Mouse (Mus musculus): ENCODE results near the gene Sorl1. TPM values are rescaled to one million over a fixed set of nuclear protein-coding genes. Genes with fewer than 3 reads are reported as not detected.
A peak's percentile ranks its signal among the peaks of the same experiment; 100 is the strongest.

The Sorl1 gene
- total and polyA plus RNA-seq, 3 experiments, result 2.5 to 12.3 (median 6.3) TPM

DNA sequence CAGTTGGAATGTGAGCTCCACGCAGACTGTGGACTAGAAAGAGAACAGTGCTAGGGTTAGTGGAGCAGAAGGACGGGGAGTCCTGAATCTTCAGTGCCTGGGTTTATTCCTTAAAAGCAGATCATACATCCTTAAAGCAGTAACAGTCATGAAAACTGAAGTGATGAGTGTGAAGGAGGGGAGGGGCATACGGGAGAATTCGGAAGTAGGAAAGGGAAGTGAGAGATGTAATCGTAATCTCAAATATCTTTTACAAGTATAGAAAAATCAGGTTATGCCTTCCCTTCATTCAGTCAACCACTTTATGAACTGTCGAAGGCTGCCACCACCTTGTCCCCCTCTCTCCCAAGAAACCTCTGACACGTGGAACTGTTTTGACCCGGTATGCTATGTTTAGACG, 165.8 kb downstream of the Sorl1 start:
- Histone ChIP-seq H3K4me2 (ENCODE audit: insufficient read depth, low read depth, poor library complexity, severe bottlenecking) (peak overlapping the region; percentile 34; the same call in 1 of the 2 replicates), H3K36me3 (replicated peaks in 1 of 2; ENCODE audit: control insufficient read depth in 1 of 2, insufficient read depth in 1 of 2, low read length in 1 of 2) (no peaks in the 10 kb centered on the region), H3K9ac (ENCODE audit: insufficient read depth, low read depth) (no peak overlapping the region), H3K79me2 (replicated peaks; ENCODE audit: control insufficient read depth, extremely low read depth, insufficient read depth, poor library complexity, severe bottlenecking) (no peaks in the 10 kb centered on the region), H3K9me3 (replicated peaks; ENCODE audit: low read length) (no peaks in the 10 kb centered on the region), H3K4me3 (replicated peaks in 1 of 3; ENCODE audit: low read depth in 2 of 3, low read length in 2 of 3, poor library complexity in 1 of 3) (no peak overlapping the region), H3K4me1 (ENCODE audit: control insufficient read depth in 1 of 2, insufficient read depth in 2 of 2) (no peaks in the 10 kb centered on the region), H3K27me3 (replicated peaks) (no peaks in the 10 kb centered on the region), H3K27ac (ENCODE audit: insufficient read depth, low read depth) (no peak overlapping the region)
- TF ChIP-seq ELF1 (IDR thresholded peaks at IDR 0.05; ENCODE audit: low read depth, low read length) (no peak), EP300 (IDR thresholded peaks at IDR 0.05; ENCODE audit: low read length) (peak; percentile 41; the same call in 1 of the 2 replicates), USF1 (IDR thresholded peaks at IDR 0.05; ENCODE audit: low read depth, low read length) (no peak), E2F4 (IDR thresholded peaks at IDR 0.05; ENCODE audit: insufficient replicate concordance, low read depth, low read length) (no peak), USF2 (conservative IDR thresholded peaks at IDR 0.05; ENCODE audit: low read depth, low read length) (no peak), BHLHE40 (IDR thresholded peaks at IDR 0.05; ENCODE audit: low read depth, low read length) (no peak), ZNF384 (IDR thresholded peaks at IDR 0.05; ENCODE audit: low read depth, low read length) (no peak)
- in situ Hi-C loops (cut with MboI; ENCODE audit: low pct_ligation_motif_present, low pct_unique_long_range_greater_than_20kb, low sequenced_read_pairs) (loop anchor here (10.0 kb wide), 1 partner anchor 483 kb away; no protein-coding TSS in a partner anchor), dilution Hi-C loops (cut with MboI; ENCODE audit: extremely low pct_ligation_motif_present, extremely low pct_unique_long_range_greater_than_20kb, low sequenced_read_pairs) (no loop called here)
- DNase-seq (ENCODE audit: extremely low read depth), result no peak

DNA sequence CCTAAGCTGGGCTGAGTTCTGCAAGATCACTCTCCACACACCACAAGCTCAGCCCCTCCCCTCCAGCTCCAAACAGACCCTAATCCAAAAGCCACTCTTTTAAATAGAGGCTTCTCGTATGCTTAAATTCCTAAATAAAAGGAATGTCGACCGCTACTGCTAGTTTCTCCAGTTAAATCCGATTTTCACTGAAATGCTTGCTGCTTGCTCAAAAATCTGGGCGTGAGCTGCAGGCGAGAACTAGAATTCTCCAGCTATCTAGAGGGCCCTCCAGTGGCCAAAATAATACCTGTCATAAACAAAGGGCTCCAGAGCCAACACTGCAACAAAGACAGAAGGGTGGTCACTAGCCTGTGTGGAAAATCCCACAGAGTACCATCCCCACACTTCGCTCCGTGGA, 170.6 kb downstream of the Sorl1 start:
- Histone ChIP-seq H3K27ac (ENCODE audit: insufficient read depth, low read depth) (no peak overlapping the region), H3K4me1 (ENCODE audit: control insufficient read depth in 1 of 2, insufficient read depth in 2 of 2) (peaks cover 0 to 13% of the 10 kb centered on the region in 2 experiments; a peak in 2 of 4 replicates), H3K9me3 (replicated peaks; ENCODE audit: low read length) (no peaks in the 10 kb centered on the region), H3K9ac (ENCODE audit: insufficient read depth, low read depth) (no peak overlapping the region), H3K27me3 (replicated peaks) (peaks cover 5% of the 10 kb centered on the region), H3K36me3 (replicated peaks in 1 of 2; ENCODE audit: control insufficient read depth in 1 of 2, insufficient read depth in 1 of 2, low read length in 1 of 2) (no peaks in the 10 kb centered on the region), H3K4me3 (replicated peaks in 1 of 3; ENCODE audit: low read depth in 2 of 3, low read length in 2 of 3, poor library complexity in 1 of 3) (no peak overlapping the region), H3K4me2 (ENCODE audit: insufficient read depth, low read depth, poor library complexity, severe bottlenecking) (no peak overlapping the region), H3K79me2 (replicated peaks; ENCODE audit: control insufficient read depth, extremely low read depth, insufficient read depth, poor library complexity, severe bottlenecking) (no peaks in the 10 kb centered on the region)
- dilution Hi-C loops (cut with MboI; ENCODE audit: extremely low pct_ligation_motif_present, extremely low pct_unique_long_range_greater_than_20kb, low sequenced_read_pairs) (no loop called here), in situ Hi-C loops (cut with MboI; ENCODE audit: low pct_ligation_motif_present, low pct_unique_long_range_greater_than_20kb, low sequenced_read_pairs) (loop anchor here (5.0 to 10.0 kb wide), 2 partner anchors 479 to 726 kb away; no protein-coding TSS in a partner anchor)
- TF ChIP-seq E2F4 (IDR thresholded peaks at IDR 0.05; ENCODE audit: insufficient replicate concordance, low read depth, low read length), result no peak
- no peak for TF ChIP-seq MXI1 (IDR thresholded peaks at IDR 0.05; ENCODE audit: low read depth, low read length)
- no peak for TF ChIP-seq TCF12 (IDR thresholded peaks at IDR 0.05; ENCODE audit: low read depth, low read length)
- no peak for TF ChIP-seq POLR2A (IDR thresholded peaks at IDR 0.05; ENCODE audit: low read depth, low read length)
- no peak for TF ChIP-seq USF2 (conservative IDR thresholded peaks at IDR 0.05; ENCODE audit: low read depth, low read length)
- TF ChIP-seq SMC3 (IDR thresholded peaks at IDR 0.05; ENCODE audit: low read depth, low read length), result peak; percentile 42
- no peak for TF ChIP-seq UBTF (IDR thresholded peaks at IDR 0.05; ENCODE audit: low read depth, low read length)
- no peak for TF ChIP-seq MYC (IDR thresholded peaks at IDR 0.05; ENCODE audit: low read depth, low read length)
- peak; percentile 60 for TF ChIP-seq RAD21 (IDR thresholded peaks at IDR 0.05; ENCODE audit: low read depth, low read length)
- no peak for TF ChIP-seq ZMIZ1 (IDR thresholded peaks at IDR 0.05; ENCODE audit: low read depth, low read length)
- TF ChIP-seq CTCF (conservative IDR thresholded peaks at IDR 0.05 in 1 of 2, IDR thresholded peaks at IDR 0.05 in 1 of 2; ENCODE audit: low read depth in 2 of 2, low read length in 2 of 2), result peak; percentile 23 to 64; a peak in 2 of 4 replicates
- TF ChIP-seq ELF1 (IDR thresholded peaks at IDR 0.05; ENCODE audit: low read depth, low read length), result no peak
- no peak for TF ChIP-seq CHD2 (IDR thresholded peaks at IDR 0.05; ENCODE audit: low read length)
- TF ChIP-seq MAX (IDR thresholded peaks at IDR 0.05; ENCODE audit: low read length), result no peak
- TF ChIP-seq MAZ (IDR thresholded peaks at IDR 0.05; ENCODE audit: low read depth, low read length), result no peak
- no peak for TF ChIP-seq KAT2A (IDR thresholded peaks at IDR 0.05; ENCODE audit: insufficient replicate concordance, low read length)
- no peak for TF ChIP-seq TBP (conservative IDR thresholded peaks at IDR 0.05; ENCODE audit: low read depth, low read length)
- no peak for TF ChIP-seq IRF4 (IDR thresholded peaks at IDR 0.05; ENCODE audit: low read depth, low read length)
- TF ChIP-seq PAX5 (IDR thresholded peaks at IDR 0.05; ENCODE audit: low read length), result no peak
- TF ChIP-seq MEF2A (IDR thresholded peaks at IDR 0.05; ENCODE audit: borderline replicate concordance, low read depth, low read length), result no peak
- TF ChIP-seq ZNF384 (IDR thresholded peaks at IDR 0.05; ENCODE audit: low read depth, low read length), result no peak
- peak; percentile 51 for DNase-seq (ENCODE audit: extremely low read depth)

All from CH12.LX (cell line).